Comparison of ENCODE assay signal across 30 mouse cellular contexts in genomic region chr6:53130717-53131330, GRCm38 (mm10).
DNase-seq lines count a peak whose midpoint lies in the region; ATAC-seq and TF ChIP-seq lines count a peak whose summit lies in the region.
"Had no signal": no experiment of that assay in that cellular context is flagged by ENCODE, and none has a peak within 500 bp of the region (broad histone marks: within the 10 kb centered on the region; RNA-seq: fewer than 3 reads in every experiment).

No protein-coding gene starts in this region.

- H3K27me3 ChIP-seq in lung, postnatal 0 days (replicated peaks; ENCODE audit: insufficient read depth, low read length), result no peaks in the 10 kb centered on the region
- H3K27me3 ChIP-seq in hindbrain, embryonic 13.5 days, result no peaks in the 10 kb centered on the region
- H3K27me3 ChIP-seq: forebrain, embryonic 13.5 days; liver, embryonic 12.5 days; neural tube, embryonic 12.5 days; stomach, embryonic 15.5 days had no signal

- H3K36me3 ChIP-seq in lung, postnatal 0 days (ENCODE audit: insufficient read depth, low read length), result no peaks in the 10 kb centered on the region
- no peaks in the 10 kb centered on the region for H3K36me3 ChIP-seq in hindbrain, embryonic 13.5 days
- H3K36me3 ChIP-seq: hindbrain, embryonic 10.5 days; liver, embryonic 12.5 days; neural tube, embryonic 12.5 days; stomach, embryonic 15.5 days had no signal

- H3K4me3 ChIP-seq in lung, postnatal 0 days (ENCODE audit: low read depth, low read length), result no peak overlapping the region
- H3K4me3 ChIP-seq in lung, adult 2 months (replicated peaks; ENCODE audit: extremely low read depth, low read depth, low read length), result no peak overlapping the region
- H3K4me3 ChIP-seq in hindbrain, embryonic 13.5 days, result no peak overlapping the region
- H3K4me3 ChIP-seq: forebrain, embryonic 13.5 days; hindbrain, embryonic 10.5 days; liver, embryonic 12.5 days; neural tube, embryonic 12.5 days; stomach, embryonic 15.5 days had no signal

- no peak for TF ChIP-seq EP300 in lung, postnatal 0 days (IDR thresholded peaks at IDR 0.05)

- H3K27ac ChIP-seq in lung, postnatal 0 days (ENCODE audit: low read length), result no peak overlapping the region
- no peak overlapping the region for H3K27ac ChIP-seq in hindbrain, embryonic 13.5 days
- H3K27ac ChIP-seq: forebrain, embryonic 13.5 days; hindbrain, embryonic 10.5 days; kidney, postnatal 0 days; liver, embryonic 12.5 days; neural tube, embryonic 12.5 days; stomach, embryonic 15.5 days had no signal

- intact Hi-C loops in heart, postnatal 14 days (cut with DNase I), result no loop called here

- peak; percentile 34 for DNase-seq in heart, adult 11 months
- no peak for DNase-seq in heart, postnatal 14 days
- DNase-seq in lung, postnatal 0 days (ENCODE audit: low spot score), result peak; percentile 25
- DNase-seq in lung, adult 2 months, result no peak
- DNase-seq in kidney, postnatal 25 days, result no peak
- DNase-seq in urinary bladder, postnatal 25 days (ENCODE audit: low spot score), result no peak
- DNase-seq: adrenal gland, adult 8-10 months; cerebellum, adult 9-10 months; cerebellum, postnatal 36 days; gastrocnemius, postnatal 14 days; heart, adult 18-20 months; kidney, adult 18-20 months; layer of hippocampus, postnatal 36 days; left cerebral cortex, postnatal 4 days; liver, postnatal 0 days; right cerebral cortex, postnatal 25 days; thymus, adult 18-20 months; thymus, postnatal 25 days had no signal

- TF ChIP-seq CTCF in lung, postnatal 0 days (IDR thresholded peaks at IDR 0.05), result no peak
- TF ChIP-seq CTCF in lung, adult 2 months (IDR thresholded peaks at IDR 0.05; ENCODE audit: insufficient read depth, low read length), result no peak

- H3K4me1 ChIP-seq in lung, postnatal 0 days (ENCODE audit: insufficient read depth, low read depth, low read length), result no peaks in the 10 kb centered on the region
- no peaks in the 10 kb centered on the region for H3K4me1 ChIP-seq in lung, adult 2 months (ENCODE audit: control insufficient read depth, insufficient read depth, low read length)
- 0 out of 2 replicates have a peak, but pooled peaks cover 2% of the 10 kb centered on the region for H3K4me1 ChIP-seq in hindbrain, embryonic 13.5 days (replicated peaks)
- H3K4me1 ChIP-seq: liver, embryonic 12.5 days; neural tube, embryonic 12.5 days had no signal

- WGBS in lung, postnatal 0 days, result 17% methylated on average over 2 of the region's 2 CpGs
- WGBS in lung, adult 2 months, result 14% methylated on average over 2 of the region's 2 CpGs
- 23% methylated on average over 2 of the region's 2 CpGs for WGBS in hindbrain, embryonic 13.5 days

- no peak overlapping the region for H3K4me2 ChIP-seq in lung, postnatal 0 days (replicated peaks; ENCODE audit: low read depth, low read length)
- H3K4me2 ChIP-seq in hindbrain, embryonic 13.5 days, result no peak overlapping the region
- H3K4me2 ChIP-seq: forebrain, embryonic 13.5 days; heart, embryonic 11.5 days; liver, embryonic 12.5 days; neural tube, embryonic 12.5 days; stomach, embryonic 15.5 days had no signal

- no peak for TF ChIP-seq POLR2A in lung, adult 2 months (IDR thresholded peaks at IDR 0.05; ENCODE audit: borderline replicate concordance, extremely low read depth, low read depth, low read length)

- no peak overlapping the region for H3K9ac ChIP-seq in lung, postnatal 0 days (replicated peaks; ENCODE audit: low read depth)
- H3K9ac ChIP-seq in hindbrain, embryonic 13.5 days, result no peak overlapping the region
- H3K9ac ChIP-seq: forebrain, embryonic 13.5 days; liver, embryonic 12.5 days; liver, postnatal 0 days; neural tube, embryonic 12.5 days; stomach, embryonic 15.5 days had no signal

- ATAC-seq in lung, postnatal 0 days, result peak; percentile 65
- peak; percentile 42; the same call in 1 of the 2 replicates for ATAC-seq in granulocyte monocyte progenitor cell, adult 5-6 weeks (replicated peaks; ENCODE audit: poor library complexity, severe bottlenecking)
- no peak for ATAC-seq in hindbrain, embryonic 13.5 days (ENCODE audit: low FRiP score)
- ATAC-seq: activated CD4-positive, CD25-positive, alpha-beta regulatory T cell, adult 4 months; forebrain, embryonic 13.5 days; hindbrain, embryonic 16.5 days; liver, embryonic 12.5 days; liver, postnatal 0 days; midbrain, embryonic 16.5 days had no signal

- no peaks in the 10 kb centered on the region for H3K9me3 ChIP-seq in lung, postnatal 0 days (ENCODE audit: low read length)
- no peaks in the 10 kb centered on the region for H3K9me3 ChIP-seq in hindbrain, embryonic 13.5 days
- H3K9me3 ChIP-seq: forebrain, embryonic 13.5 days; hindbrain, embryonic 10.5 days; liver, embryonic 12.5 days; neural tube, embryonic 12.5 days; stomach, embryonic 15.5 days had no signal

Comparison
In these comparisons a context has a peak if more than half of its experiments do, and no peak if none do; other contexts are left out.
1. DNase-seq: peak in heart, adult 11 months (single experiment) and lung, postnatal 0 days (single experiment); none in heart, postnatal 14 days (0 of 2), lung, adult 2 months (single experiment), kidney, postnatal 25 days (0 of 2) and urinary bladder, postnatal 25 days (single experiment).